Mouse (Mus musculus) spleen, postnatal 14 days (tissue): ENCODE data around the gene Cck.

Experiments used
- DNase-seq, 2 experiments: peaks; one replicate each; pipeline ENCODE4 v3.0.0; 2021 to 2022; ENCODE audit warnings: low spot score in 2 of 2

Cck gene

DNA sequence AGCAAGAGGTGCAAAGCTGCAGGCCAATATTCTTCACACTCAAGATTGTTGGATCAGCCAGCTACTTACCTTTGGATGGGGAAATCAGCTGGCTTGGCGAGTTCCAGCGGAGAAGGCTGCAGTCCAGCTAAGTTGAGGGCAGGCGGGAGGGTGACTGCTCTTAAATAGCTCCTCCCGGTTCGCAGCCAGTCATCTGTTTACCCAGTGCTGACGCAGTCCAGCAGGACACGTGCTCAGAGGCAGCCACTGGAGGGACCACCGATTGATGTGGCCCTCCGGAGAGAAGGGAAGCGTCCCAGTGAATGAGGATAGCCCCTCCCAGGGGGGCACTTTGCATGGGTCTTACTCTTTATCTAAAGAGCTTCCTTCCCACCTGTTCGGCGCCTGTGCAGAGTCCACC lies at the start of gene Cck:
Cck (minus strand) TSS at position 166 of the 400 bp plus-strand sequence.
- DNase-seq, result no peak

DNA sequence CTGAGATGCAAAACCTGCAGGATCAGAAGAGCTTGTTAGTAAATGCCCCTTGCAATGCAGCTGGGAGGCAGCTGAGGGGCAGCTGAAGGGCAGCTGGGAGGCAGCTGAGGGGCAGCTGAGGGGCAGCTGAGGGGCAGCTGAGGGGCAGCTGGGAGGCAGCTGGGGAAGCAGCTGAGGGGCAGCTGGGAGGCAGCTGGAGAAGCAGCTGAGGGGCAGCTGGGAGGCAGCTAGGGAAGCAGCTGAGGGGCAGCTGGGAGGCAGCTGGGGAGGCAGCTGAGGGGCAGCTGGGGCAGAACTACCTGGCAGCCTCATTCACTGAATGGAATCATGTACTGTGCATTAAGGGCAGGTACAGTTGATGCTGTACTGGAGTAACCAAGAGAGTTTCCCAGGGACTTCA lies 46.0 kb upstream of the Cck start:
- DNase-seq, result no peak

DNA sequence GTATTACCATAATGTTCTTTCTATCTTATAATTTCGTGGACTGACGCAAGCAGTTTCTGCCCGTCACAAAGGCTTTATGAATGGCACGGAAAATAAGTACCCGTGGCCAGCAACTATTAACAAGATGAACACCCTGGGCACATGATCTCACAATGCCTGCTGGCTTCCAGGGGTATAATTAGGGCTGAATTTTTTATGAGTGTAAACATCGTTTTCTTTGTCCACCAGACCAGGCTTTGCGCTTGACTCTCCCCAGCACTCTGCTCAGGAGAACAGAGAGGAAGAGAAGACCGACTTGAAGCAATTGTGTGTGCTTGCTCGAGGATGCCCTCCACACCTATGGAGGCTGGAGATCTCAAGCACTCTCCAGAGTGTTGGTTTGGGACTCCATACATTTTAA lies 37.1 kb upstream of the Cck start:
- no peak for DNase-seq

DNA sequence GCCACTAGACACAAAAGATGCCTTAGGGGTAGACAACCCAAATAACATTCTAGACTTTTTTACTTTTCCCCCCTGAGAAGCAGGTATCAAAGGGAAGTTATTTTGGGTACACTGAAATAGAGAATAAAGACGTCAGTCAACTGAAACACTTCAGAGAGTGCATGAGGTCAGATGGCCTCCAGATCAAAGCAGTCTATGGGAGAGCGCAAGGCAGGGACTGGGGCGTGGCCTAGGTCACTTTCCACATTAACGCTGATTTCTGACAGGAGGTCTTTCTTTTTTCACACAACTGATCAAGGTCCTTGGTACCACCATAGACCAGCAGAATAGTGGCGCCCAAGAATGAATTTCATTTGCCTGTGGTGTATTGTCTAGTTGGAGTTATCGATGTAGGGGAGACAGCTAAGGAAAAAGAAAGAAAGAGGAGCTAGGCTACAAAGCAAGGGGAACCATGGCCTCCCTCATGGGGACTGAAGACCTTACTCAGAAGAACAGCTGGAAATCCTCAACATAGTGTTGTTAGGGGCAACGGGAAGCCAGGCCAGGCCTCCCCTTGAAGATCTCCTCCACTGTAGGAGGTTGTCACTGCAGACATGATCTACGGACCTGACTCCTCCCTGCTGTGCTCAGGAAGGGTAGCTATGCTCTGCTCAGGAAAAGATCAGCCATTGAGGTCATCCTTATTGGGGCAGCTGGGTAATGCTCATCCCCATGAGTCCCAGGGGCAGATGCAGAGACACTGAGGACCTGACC lies 33.3 kb upstream of the Cck start:
- DNase-seq, result no peak

DNA sequence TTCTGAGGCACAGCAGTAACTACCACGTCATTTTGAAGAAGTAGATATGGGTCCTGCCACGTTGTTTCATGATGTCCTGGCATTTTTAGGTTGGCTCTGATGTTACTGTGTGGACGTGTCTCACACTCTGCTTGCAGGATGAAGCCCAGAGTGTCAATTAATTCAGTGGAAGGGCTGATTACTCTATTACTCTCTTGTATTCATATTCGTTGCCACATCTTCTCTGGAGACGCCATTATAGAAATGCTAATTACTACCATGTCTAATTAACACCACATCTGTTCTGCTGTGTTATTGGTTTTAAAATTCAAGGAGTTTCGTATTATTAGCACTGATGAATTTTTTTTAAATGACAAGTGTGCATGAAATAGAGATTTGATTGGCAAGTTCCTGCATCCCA lies 30.7 kb upstream of the Cck start:
- DNase-seq, result no peak

DNA sequence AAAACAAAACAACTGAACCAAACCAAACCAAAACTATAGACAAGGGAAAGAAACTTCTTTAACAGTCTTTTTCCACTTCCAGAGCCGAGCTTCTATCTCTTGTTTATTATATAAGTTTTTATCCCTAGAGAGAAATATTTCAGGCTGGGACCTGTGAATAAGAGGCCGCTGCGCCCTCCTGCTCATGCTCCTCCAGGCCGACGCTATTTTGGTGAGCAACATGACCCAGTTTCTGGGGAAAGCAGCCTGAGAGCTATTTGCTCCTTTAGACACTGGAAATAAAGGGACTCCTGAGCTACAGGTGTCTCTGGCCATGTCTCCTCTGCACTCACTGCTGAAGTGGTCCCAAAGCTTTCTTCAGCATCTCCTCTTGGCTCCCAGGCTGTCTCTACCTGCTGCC lies 24.6 kb upstream of the Cck start:
- DNase-seq, result no peak

DNA sequence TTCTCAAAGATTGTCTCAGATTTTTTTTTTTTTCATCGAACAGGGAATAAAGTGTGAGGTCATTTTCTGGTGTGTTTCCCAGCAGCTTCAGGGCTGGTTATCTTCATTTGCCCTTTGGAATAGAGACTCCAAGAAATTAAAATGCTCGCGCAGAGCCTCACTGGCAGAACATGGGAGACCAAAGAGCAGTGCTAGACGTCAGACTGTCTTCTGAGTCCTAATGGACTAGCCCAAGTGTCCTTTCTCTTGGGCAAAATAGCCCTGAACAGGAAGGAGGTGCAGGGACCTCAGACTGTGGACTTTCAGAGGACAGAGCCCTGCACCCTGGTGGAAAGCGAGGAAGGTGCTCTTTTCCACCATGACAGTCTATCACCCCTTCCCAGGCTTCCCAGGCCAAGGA lies 19.0 kb upstream of the Cck start:
- no peak for DNase-seq

DNA sequence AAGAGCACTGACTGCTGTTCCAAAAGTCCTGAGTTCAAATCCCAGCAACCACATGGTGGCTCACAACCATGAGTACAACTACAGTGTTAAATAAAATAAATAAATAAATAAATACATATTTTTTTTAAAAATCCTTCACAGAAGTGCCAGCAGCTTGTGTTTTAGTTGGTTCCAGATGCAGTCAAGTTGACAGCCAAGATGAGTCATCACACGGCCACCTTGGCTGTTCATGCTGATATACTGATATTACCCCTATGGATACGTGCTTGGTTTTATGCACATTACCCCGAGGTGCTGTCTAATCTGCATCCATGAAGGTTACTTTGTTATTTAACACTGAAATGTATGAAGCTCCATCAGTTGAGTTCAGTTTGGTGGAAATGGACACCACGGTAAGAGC lies 16.4 kb upstream of the Cck start:
- DNase-seq, result no peak

DNA sequence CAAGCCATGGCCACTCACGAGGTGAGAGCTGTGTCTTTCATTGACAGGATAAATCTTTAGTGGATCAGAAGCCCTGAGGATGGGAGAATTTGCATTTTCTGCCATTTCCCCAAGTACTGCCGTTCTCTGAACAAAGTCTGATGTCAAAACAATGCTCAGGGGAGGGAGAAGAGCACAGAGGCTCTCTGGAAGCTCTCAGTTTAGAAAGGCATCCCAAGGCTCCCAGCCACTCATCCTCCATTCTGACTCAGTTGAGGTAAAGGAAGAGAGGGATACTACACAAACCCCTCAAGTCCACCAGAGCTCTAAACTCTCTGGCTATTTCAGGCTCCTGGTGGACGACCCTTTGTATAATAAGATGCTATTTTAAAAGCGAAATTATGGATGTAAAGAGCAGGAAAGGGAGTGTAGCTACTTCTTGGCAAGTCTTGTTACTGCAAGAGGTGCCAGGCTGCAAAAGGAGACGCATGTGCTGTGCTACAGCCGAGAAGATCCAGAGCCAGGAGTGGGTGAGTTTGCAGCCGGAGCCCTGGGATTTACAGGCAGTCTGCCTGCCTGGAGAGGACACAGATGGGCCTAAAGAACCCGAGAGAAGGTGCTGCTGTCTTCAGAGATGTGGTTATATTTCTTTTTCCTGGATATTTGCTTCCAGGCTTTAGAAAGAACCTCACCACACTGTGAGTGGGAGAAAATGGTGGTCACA lies 11.1 kb upstream of the Cck start:
- no peak for DNase-seq

DNA sequence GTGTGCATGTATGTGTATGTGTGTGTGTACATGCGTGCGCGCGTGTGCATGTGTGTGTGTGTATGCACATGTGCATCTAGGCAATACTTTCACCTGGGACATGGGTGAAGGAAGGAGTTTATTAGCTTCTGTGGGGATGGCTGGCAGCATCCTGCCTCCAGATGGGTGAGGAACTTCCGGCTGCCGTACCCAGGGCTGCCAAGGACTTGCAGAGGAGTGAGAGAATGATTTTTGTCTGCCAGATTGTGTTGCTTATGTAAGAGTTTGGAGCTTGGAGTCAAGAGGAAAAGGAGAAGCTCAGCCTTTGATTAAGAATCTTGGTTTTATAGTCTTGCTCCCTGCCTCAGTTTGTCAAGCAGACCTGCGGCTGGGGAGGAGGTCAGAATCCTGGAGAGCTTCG lies 9.9 kb upstream of the Cck start:
- DNase-seq, result no peak

DNA sequence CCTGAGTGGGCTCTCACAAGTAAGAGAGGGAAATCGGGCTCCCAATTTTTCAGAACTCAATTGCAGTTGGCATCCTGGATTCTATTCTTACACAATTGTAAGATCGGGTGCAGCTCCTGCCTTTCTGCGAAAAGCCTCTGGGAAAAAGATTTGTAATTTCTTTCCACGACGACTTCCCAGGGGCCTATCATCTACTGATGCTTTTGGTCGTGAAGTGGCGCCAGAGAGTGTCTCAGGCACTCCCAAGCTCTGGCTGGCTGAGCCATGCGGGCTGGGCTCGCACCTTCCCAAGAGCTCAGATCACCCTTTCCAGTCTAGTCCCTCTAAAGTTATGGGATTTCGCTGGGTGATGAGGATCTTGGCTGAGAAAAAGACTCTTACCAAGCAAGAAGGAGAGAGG lies 608 bp upstream of the Cck start:
- no peak for DNase-seq

DNA sequence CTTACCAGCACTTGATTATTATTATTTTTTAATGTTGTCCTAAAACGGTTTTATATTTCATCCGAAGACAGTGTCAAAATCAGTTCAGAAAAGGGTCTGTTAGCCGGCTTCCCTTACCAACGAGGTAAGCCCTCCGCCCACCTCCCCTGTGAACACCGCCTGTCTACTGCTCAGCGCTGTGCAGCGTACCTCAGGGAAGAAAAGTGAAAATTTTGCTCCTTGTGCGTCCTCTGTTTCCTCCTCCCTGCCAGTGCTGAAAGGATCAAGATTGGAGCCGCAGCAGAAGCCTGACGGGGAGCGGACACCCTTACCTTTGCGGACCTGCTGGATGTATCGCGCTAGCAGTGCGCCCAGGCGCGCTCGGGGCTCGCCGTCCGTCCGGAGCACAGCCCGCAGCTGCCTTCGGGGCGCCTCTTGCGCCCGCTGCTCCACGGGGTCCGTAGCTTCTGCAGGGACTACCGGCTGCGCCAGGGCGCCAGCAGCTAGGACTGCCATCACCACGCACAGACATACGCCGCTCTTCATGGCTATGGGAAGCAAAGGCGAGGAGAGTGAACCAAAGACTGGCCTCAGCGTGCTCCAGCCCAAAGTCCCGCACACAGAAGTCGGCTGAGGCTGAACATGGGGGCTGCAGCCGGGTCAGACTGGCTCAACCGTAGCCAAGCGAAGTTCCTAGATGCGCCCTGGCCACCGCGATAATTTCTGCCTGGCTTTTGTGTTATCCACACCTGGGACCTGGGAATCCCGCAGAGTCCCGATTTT lies 1.3 kb downstream of the Cck start:
- no peak for DNase-seq

DNA sequence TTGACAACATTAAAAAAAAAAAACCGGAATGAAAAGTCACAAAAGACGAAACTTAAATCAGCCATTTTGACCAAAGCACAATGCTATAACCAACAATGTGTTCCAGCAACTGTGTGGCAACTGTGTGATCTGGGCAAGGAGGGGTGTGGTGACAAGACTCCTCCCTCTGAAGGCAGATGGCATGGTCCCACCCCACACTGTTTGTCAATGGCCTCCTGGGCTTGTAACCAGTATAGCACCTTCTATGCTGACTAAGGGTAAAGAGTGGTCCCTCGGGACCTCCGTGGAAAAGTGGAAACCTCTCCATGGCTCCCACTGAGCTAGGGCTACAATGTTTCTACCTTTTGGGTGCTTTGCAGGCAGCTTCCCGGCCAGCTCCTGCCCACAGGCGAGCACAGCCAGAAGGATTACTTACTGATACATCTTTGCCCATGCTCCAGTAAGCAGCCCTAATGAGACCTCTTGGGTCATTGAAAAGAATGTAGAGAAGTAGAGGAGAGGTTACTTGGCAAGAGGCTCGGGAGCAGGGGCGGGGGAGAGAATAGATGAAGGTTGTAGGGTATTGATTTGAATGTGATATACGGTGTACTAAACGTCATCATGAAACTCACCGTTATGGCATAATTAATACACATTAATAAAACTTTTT lies 3.8 kb downstream of the Cck start:
- no peak for DNase-seq

DNA sequence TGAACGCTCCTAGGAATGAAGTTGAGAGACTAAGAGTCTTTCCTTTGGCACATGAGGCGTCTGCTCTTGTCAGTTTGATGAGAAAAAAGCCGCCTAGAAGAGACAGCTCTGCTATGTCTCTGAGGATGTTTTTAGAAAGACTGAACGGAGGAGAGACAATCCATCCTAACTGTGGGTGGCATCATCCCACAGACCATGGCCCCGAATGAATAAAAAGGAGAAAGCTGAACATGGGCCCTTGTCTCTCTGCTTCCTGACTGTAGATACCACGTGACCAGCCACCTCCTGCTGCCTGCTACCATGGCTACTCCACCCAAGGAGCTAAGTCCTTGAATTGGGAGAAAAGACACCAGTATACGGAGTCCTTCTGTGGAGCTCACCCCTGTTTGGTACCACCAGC lies 8.3 kb downstream of the Cck start:
- no peak for DNase-seq

DNA sequence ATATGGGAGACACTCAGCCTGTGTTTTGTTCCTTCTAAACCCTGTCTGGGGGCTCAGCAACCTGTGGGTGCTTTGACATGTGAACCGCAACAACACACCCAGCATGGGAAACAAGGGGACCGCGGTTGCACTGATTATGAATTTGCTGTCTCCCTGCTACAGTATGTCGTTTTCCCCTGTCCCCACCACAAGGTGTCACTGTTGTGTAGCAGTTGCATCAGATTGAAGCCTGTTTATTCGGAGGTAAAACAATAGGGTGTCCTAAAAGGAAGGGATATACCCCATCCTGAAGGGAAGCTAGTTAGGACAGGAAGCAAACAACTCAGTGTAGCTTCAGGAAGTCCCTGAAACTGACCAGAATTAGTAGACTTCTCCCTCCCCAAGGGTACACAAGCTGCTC lies 16.0 kb downstream of the Cck start:
- peak in 1 of 2 experiments; percentile 35 for DNase-seq

DNA sequence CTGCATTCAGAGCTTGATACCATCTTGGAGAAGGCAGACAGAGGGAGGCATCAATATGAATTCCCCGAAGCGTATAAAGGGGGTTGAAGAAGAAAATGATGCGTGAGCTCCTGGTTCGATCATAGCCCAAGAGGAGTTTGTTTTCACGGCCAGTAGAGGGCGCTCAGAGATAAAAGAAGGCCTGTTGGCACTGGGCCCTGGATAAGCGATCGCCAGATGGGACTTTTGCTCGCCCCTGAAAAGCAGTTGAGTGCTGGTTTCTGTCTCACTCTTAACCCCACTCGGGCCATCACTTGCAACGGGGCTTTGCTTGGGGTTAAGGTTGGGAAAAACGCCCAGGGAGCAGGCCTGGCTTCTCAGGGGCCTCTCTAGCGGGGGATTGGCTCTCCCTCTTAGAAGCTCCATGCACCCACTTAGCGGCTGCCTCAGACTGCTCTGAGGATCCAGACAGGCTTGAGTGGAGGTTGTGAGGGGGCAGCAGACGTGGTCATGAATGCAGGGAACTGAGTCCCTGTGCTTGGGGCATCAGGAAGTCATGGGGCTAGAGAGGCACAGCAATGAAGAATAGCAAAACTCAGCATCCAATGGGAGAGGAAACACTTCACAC lies 18.1 kb downstream of the Cck start:
- DNase-seq, result peak in 1 of 2 experiments; percentile 55

DNA sequence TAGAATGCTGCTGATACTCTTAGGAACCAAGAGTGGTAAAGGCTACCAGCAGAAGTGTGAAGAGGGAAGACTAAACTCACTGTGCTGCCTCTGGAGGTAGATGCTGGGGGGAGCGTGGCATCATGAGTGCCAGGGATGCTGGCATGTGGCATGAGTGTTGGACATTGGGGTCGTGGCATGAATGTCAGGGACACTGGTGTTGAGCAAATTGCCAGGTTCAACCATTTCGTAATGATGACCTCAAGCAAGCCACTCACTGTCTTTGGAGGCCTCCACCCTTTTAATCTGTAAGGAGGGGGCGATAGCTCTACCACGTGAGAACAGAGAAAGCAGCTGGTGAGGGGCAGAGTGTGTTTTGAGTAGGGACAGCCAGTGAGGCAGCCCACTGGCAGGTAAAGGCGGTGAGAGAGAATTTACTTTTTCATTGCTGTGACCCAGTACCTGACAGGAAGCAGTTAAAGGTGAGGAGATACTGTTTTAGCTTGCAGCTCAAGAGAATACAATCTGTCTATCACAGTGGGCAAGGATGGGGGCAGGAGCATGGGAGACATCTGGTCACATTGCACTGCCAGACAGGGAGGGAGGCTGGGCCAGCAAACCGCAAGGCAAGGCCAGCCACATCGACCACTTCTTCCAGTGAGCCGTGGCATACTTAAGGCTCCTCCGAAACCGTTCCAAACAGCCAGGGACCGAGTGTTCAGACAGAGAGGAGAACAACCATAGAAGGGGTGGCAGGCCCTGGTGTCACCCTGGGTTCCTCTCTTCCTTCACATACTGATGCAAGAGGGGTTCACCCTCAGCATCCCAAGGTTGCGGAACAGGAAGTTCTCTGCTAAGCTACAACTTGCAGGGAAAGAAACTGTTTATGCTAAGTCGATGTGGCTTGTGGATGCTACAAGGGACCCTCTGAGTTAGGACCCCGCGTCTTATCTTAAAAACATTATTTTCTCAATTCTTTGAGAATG lies 19.7 kb downstream of the Cck start:
- no peak for DNase-seq

DNA sequence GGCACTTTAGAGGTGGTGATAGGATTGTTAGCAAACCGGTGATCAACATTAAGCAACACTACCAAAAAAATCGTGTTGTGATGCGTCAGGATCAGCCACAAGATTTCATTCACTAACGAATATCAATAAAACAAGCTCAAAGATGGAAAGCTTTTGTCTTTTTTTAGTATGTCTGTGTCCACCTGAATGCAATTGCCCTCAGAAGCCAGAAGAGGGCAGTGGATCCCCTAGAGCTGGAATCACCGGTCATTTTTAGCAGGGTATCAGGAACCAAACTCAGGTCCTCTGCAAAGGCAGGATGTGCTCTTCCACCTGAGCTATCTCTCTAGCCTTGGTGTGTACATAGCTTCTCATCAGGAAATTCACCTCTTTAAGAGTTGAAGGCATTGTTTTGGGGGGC lies 20.7 kb downstream of the Cck start:
- no peak for DNase-seq

DNA sequence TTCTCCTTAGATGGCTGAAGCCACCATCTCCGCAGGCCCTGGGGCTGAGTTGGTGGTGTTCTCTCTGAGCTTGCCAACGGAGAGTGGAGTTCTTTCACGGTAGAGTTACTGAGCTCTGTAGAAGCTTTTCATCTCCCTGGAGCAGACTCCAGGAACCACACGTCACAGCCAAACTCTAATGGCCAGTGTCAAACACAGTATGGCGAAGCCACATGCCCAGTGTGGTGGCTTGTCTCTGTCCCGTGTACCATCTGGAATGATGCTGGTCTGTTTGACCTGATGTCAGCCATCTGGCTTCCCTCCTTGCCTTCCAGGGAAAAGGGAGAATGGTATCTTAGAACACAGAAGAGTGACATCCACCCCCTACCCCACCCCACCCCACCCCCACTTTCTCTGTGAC lies 25.8 kb downstream of the Cck start:
- no peak for DNase-seq

DNA sequence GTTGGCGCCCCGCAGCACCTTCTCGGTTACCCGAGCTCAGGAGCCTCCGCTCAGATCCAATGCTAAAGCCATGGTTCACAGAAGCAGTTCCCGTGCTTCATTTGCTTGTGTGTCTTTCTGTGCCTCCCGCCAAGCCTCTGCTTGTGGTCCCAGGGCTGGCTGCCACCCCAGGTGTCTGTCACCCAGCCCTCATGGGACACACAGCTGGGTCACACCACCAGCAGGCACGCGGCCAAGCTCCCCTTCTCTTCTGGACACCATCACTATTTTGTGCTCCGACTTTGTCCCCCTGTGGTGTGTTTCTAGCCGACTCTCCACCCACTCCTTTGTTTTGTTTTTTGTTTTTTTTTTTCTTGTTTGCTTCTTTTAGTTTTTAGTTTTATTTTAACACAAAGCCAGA lies 28.0 kb downstream of the Cck start:
- no peak for DNase-seq

DNA sequence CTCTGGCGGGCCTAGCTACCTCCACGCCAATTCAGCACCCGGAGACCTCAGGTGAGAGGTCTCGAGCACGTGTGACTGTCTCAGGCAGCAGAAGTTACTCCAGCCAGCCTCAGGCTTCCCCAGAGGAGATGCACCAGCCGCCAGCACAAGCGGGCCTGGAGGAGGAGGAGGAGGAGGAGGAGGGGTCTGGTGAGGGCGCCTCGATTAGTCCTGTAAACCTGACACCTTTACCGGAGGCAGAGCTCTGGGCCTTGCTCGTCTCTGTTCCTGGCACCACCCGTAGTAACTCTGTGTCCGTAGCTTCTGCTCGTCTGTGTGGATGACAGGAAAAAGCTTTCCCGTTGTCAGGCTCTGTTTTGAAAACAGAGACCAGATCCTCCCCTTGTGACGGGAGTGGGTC lies 35.0 kb downstream of the Cck start:
- DNase-seq, result no peak
